Mouse (Mus musculus) erythroblast, embryonic 14.5 days (primary cell): ENCODE results near the gene Kcna7. TPM values are rescaled to one million over a fixed set of nuclear protein-coding genes. Genes with fewer than 3 reads are reported as not detected.

Experiments
- H3K27me3 ChIP-seq: 2 replicates; pipeline ENCODE4 v1.6.1; 2012; ENCODE audit warnings: inconsistent platforms; ENCODE audit not compliant: control insufficient read depth
- H3K36me3 ChIP-seq: 2 replicates; pipeline ENCODE4 v1.6.1; 2012; ENCODE audit warnings: mild to moderate bottlenecking, inconsistent platforms; ENCODE audit not compliant: control insufficient read depth
- H3K4me1 ChIP-seq: 2 replicates; pipeline ENCODE4 v1.6.1; 2012; ENCODE audit warnings: inconsistent platforms; ENCODE audit not compliant: control insufficient read depth
- H3K4me3 ChIP-seq: replicated peaks from 2 replicates; pipeline ENCODE3; 2012; ENCODE audit warnings: moderate library complexity, mild to moderate bottlenecking, inconsistent platforms
- H3K9me3 ChIP-seq: 2 replicates; pipeline ENCODE4 v1.6.1; 2012; ENCODE audit warnings: low read length, inconsistent platforms, mixed read lengths; ENCODE audit not compliant: control insufficient read depth
- GATA1 ChIP-seq: IDR thresholded peaks from 2 replicates; pipeline ENCODE4 v1.6.1; 2012; ENCODE audit warnings: low read length, inconsistent platforms, mixed read lengths
- TAL1 ChIP-seq: IDR thresholded peaks from 3 replicates; pipeline ENCODE4 v1.6.1; 2012; ENCODE audit warnings: low read length, inconsistent platforms, mixed read lengths
- polyA plus RNA-seq: library from polyadenylated mRNA; stranded (reverse); fragments of >175 nt; gene quantifications from 2 replicates; pipeline ENCODE4 v1.2.3, GENCODE M21; 2012

The Kcna7 gene
- polyA plus RNA-seq, 1 experiment: not detected

DNA sequence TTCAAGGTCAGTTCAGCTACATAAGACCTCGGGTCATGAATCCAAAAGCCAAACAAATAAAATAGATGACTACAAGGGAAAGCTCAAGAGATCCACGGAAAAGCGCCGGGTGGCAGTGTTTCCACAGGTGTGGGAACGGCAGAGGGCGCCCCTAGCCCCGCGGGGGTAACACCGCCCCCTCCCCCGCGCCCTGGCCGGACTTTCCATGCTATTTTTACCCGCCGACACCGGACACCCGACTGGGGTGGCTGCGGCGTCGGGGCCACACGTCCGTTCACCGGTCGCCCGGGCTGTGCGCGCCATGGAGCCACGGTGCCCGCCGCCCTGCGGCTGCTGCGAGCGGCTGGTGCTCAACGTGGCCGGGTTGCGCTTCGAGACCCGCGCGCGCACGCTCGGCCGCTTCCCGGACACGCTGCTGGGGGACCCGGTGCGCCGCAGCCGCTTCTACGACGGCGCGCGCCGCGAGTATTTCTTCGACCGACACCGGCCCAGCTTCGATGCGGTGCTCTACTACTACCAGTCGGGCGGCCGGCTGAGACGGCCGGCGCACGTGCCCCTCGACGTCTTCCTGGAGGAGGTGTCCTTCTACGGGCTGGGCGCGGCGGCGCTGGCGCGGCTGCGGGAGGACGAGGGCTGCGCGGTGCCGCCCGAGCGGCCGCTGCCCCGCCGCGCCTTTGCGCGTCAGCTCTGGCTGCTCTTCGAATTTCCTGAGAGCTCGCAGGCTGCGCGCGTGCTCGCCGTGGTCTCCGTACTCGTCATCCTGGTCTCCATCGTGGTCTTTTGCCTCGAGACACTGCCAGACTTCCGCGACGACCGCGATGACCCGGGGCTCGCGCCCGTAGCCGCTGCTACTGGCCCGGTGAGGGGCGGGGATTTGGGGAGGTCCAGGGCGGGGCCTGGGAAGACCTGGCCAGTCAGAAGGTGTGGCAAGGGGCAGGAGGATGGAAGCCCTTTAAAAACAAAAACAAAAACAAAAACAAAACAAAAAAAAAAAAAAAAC is 1.0 kb downstream of the Kcna7 start:
- no peak for TF ChIP-seq GATA1
- no peak for TF ChIP-seq TAL1
- Histone ChIP-seq H3K4me3 (no peak overlapping the region), H3K36me3 (no peaks in the 10 kb centered on the region)

GRCm38 (mm10) chr7:45407836-45408235 is 2.4 kb downstream of the Kcna7 start:
- H3K4me1 ChIP-seq: peaks cover 4% of the 10 kb centered on the region; the same call in 1 of the 2 replicates
- TF ChIP-seq GATA1 (no peak), TAL1 (no peak)
- H3K27me3 ChIP-seq: peaks cover 85% of the 10 kb centered on the region
- no peak overlapping the region for H3K4me3 ChIP-seq
- H3K36me3 ChIP-seq: no peaks in the 10 kb centered on the region
- H3K9me3 ChIP-seq: peaks cover 8% of the 10 kb centered on the region; the same call in 1 of the 2 replicates

More for the DNA sequence above, 1.0 kb downstream of the Kcna7 start:
- Histone ChIP-seq H3K4me1 (peaks cover 4% of the 10 kb centered on the region; the same call in 1 of the 2 replicates), H3K9me3 (peaks cover 8% of the 10 kb centered on the region; the same call in 1 of the 2 replicates), H3K27me3 (peaks cover 84% of the 10 kb centered on the region)

DNA sequence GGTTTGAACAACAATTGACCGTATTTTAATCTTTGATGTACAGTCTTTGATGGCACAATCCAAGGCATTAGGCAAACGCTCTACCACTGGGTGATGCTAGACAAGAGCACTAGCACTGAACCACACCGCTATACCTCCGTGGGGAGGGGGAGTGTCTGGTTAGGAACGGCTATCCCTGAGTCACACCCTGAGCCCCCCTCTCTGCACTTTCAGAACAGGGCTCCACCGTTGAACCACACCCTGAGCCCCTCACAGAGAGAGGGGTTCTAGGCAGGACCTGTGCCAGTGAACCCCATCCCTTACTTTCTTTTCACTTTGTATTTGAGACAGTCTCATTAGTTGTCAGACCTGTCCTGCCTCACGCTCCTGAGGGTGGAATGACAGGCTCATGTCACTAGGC is 2.9 kb downstream of the Kcna7 start:
- TF ChIP-seq GATA1: no peak
- Histone ChIP-seq H3K4me1 (peaks cover 5% of the 10 kb centered on the region), H3K27me3 (peaks cover 87% of the 10 kb centered on the region), H3K9me3 (peaks cover 8% of the 10 kb centered on the region; the same call in 1 of the 2 replicates), H3K4me3 (no peak overlapping the region), H3K36me3 (no peaks in the 10 kb centered on the region)

DNA sequence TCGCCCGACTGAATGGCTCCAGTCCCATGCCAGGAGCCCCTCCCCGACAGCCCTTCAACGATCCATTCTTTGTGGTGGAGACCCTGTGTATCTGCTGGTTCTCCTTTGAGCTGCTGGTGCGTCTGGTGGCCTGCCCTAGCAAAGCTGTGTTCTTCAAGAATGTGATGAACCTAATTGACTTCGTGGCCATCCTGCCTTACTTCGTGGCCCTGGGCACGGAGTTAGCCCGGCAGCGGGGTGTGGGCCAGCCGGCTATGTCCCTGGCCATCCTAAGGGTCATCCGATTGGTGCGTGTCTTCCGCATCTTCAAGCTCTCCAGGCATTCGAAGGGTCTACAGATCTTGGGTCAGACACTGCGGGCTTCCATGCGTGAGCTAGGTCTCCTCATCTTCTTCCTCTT is 3.5 kb downstream of the Kcna7 start:
- no peak for TF ChIP-seq TAL1
- no peak for TF ChIP-seq GATA1
- H3K36me3 ChIP-seq: no peaks in the 10 kb centered on the region
- H3K4me1 ChIP-seq: peaks cover 11% of the 10 kb centered on the region
- H3K9me3 ChIP-seq: peaks cover 8% of the 10 kb centered on the region; the same call in 1 of the 2 replicates
- H3K27me3 ChIP-seq: peaks cover 93% of the 10 kb centered on the region
- H3K4me3 ChIP-seq: no peak overlapping the region

DNA sequence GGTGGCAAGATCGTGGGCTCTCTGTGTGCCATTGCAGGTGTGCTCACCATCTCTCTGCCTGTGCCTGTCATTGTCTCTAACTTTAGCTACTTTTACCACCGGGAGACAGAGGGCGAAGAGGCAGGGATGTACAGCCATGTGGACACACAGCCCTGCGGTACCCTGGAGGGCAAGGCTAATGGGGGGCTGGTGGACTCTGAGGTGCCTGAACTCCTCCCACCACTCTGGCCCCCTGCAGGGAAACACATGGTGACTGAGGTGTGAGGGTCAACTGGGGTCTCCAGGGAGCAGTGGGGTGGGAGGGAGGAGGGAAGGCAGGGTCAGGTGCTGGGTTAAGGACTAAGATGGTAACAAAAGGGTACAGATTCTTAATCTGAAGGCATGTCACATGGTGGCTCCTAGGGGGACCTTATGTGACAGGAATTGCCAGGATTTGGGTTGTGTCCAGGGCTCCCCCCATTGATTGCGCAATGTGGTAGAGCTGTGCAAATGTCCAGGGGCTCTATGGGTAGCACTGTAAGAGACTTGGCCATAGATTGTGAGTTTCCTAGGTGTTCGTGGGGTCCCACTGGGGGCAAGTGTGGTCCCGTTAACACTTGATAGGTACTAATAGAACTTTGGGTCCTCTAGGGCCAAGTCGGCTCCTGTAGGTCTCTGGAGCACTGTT is 4.2 kb downstream of the Kcna7 start:
- TF ChIP-seq TAL1 (no peak), GATA1 (no peak)
- Histone ChIP-seq H3K4me1 (peaks cover 14% of the 10 kb centered on the region), H3K9me3 (peaks cover 10% of the 10 kb centered on the region; the same call in 1 of the 2 replicates), H3K4me3 (no peak overlapping the region), H3K36me3 (no peaks in the 10 kb centered on the region), H3K27me3 (peaks cover 100% of the 10 kb centered on the region)

DNA sequence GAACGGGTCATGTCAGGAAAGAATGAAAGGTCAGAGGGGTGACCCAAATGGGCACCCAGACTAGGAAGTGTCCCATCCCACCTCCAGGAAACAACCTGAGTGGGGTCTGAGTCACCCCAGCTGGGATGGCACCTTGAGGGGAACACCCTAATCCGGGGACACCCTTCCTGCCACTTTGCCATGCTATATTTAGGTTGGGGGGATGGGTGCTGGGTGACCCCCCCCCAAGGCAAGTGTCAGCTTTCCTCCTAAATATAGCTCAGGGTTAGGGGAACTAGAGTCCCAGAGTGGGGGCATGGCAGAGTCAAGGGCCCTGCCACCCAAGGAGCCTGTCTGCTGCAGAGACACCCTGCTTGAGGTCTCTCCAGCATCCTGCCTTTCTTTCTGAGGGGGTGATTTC is 7.0 kb downstream of the Kcna7 start:
- H3K9me3 ChIP-seq: peaks cover 6% of the 10 kb centered on the region; the same call in 1 of the 2 replicates
- no peaks in the 10 kb centered on the region for H3K36me3 ChIP-seq
- peaks cover 100% of the 10 kb centered on the region for H3K27me3 ChIP-seq
- TF ChIP-seq TAL1 (no peak), GATA1 (no peak)
- H3K4me1 ChIP-seq: peaks cover 10% of the 10 kb centered on the region
- no peak overlapping the region for H3K4me3 ChIP-seq

GRCm38 (mm10) chr7:45413113-45413863 is 7.8 kb downstream of the Kcna7 start, which contains the start of gene Ntf5:
Gene Ntf5, plus strand, starts transcription at chr7:45413695.
- no peaks in the 10 kb centered on the region for H3K36me3 ChIP-seq
- H3K9me3 ChIP-seq: peaks cover 6% of the 10 kb centered on the region; the same call in 1 of the 2 replicates
- H3K27me3 ChIP-seq: peaks cover 100% of the 10 kb centered on the region
- H3K4me3 ChIP-seq: peak within 1 kb of the TSS; percentile 18
- peaks cover 10% of the 10 kb centered on the region for H3K4me1 ChIP-seq
- TF ChIP-seq GATA1 (no peak), TAL1 (no peak)

DNA sequence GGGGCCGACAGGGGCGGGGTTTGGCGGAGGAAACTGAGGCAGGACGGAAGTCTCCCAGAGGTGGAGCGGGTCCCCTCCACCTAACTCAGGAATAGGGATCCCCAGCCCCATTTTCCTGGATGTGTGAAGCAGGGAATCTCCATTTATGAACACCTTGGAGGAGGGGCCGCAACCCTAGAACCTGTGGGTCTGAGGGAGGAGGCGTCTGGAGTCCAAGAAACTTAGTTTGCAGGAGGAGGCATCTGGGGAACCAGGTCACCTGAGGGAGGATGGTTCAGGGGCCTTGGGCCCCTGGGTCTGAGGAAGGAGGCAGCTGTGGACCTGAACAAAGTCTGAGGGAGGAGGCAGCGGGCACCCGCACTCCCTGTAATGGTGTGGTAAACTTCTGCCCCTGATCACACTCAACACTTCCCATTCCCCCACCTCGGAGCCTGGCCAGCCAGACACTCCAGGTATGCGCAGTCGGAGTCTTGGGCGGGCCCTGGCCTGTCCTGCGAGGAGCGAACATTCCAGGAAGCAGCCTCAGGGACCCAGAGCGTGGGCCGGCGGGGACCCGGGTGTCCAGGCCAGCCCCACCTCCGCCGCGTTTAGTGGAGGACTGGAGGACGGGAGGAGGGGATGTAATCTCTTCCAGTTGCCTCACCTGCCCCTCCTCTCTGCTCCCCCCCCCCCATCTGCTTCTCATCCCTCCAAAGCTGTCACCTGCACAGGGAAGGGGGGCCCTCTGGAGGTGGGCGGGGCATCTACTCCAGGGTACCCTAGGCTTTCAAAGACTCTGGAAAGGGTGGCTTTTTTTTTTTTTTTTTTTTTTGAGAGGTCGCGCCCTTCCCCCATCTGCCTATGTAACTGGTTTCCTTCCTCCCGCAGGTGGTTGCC is 8.6 kb downstream of the Kcna7 start:
- peaks cover 6% of the 10 kb centered on the region; the same call in 1 of the 2 replicates for H3K9me3 ChIP-seq
- H3K4me1 ChIP-seq: peaks cover 10% of the 10 kb centered on the region
- no peaks in the 10 kb centered on the region for H3K36me3 ChIP-seq
- H3K4me3 ChIP-seq: no peak overlapping the region
- no peak for TF ChIP-seq TAL1
- no peak for TF ChIP-seq GATA1
- peaks cover 100% of the 10 kb centered on the region for H3K27me3 ChIP-seq
